Mouse (Mus musculus): ENCODE measurements at regions not wholly inside any gene's neighbourhood (a gene's known extent, or its start where the extent isn't known, plus 50 kb on each side); places are given as distances from the start of the nearest gene placed in this dataset.

DNA sequence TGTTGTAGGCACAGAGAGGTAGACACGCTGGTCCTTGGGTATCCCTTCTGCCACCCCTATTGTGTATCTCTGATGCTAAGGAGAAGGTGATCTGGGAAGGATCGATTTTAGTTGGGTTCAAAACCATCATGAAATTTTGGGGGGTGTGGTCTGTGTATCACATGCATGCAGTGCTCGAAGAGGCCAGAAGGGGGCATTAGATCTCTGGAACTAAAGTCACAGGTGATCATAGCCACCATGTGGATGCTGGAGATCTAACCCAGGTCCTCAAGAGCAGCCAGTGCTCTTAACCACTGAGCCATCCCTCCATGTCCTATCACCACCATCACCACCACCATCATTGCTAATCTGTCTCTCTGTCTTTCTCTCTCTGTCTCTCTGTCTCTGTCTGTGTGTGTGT is 100.4 kb upstream of the Eya4 start:
- TF ChIP-seq CTCF (IDR thresholded peaks at IDR 0.05; ENCODE audit: low read depth, low read length) (no peak), POLR2AphosphoS5 (IDR thresholded peaks at IDR 0.05; ENCODE audit: insufficient replicate concordance, low read depth, low read length) (no peak)
